Mouse (Mus musculus) mature B cell (primary cell): ENCODE measurements around the gene Lax1.
"Not testable (repeated sequence)": the region's sequence is repeated elsewhere in the genome, so short reads cannot be mapped to it uniquely, and the experiment has no call there.

Experiments
- in situ Hi-C: fragments of 300-500 bp; cut with MboI; formaldehyde crosslinking; loops from 2 replicates; pipeline ENCODE4 v1.14.3; 2019

Gene Lax1

DNA sequence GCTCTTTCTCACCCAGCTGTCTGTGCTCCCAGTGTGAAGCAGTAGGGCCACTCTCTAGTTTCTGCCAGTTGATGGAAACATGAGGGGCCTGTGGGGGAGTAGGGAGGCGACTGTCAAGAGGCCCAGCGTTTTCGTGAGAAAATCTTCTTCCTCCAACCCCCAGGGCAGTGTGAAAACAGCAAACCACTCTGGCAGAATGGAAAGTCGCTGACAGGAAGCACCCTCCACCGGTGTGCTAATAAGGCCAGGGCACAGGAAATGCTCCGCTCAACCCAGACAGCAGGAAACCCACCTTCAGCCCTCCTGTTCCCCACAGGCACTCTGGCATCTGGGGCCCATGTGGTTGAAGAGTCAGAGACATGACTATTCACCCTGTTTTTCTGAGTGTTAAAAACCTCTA, at the start of gene Lax1:
Gene Lax1 (minus strand): TSS at position 212 of the 400 bp plus-strand sequence.
- in situ Hi-C loops, result no loop called here

GRCm38 (mm10) chr1:133736664-133737063, 46.8 kb upstream of the Lax1 start:
- in situ Hi-C loops, result no loop called here

DNA sequence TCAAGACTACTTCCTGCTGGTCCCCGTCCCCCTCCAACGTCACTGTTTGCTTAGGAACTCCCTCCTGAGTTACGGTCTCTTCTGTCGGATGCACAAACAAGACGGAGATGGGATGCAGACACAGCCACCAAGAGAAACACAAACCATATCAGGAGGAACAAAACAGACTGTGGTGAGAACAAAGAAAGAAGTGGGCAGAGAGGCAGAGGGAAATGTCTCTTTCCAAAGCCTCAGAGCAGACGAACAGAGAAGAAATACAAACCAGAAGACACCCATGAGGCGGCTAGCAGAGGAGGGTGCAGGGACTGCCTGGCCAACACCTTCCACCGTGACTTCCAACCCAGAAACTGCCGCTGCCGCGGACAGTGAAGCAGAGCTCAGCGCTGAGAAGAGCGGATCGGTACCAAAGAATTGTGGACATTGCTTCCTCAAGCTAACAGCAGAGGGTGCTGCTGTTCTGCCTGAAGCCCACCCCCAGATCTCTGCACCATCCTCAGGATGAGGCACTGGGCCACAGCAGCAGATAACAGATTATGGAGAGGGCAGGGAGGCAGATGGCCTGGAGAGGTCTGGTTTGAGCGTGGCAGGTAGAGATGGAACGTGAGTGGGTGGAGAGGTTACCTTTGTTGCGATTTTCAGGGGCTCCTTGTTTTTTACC, 46.2 kb upstream of the Lax1 start:
- in situ Hi-C loops, result no loop called here

DNA sequence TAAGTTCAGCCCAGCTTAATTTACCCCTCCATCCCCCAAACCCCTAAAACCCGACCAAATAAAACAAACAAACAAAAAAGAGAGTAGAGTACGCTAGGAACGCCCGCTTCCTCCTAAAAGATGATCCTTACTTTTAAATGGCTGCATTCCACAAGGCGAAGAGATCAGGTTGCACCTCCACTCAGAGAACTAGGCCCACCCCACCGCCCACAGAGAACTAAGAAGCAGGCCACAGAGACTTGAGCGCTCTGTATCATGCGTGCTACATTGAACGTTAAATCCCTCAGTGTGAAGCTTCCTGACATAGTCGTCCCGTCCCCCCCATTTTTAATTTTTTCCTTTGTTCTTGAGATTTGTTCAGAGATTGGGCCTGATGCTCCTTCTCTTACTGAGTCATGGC, 42.9 kb upstream of the Lax1 start:
- in situ Hi-C loops, result no loop called here

DNA sequence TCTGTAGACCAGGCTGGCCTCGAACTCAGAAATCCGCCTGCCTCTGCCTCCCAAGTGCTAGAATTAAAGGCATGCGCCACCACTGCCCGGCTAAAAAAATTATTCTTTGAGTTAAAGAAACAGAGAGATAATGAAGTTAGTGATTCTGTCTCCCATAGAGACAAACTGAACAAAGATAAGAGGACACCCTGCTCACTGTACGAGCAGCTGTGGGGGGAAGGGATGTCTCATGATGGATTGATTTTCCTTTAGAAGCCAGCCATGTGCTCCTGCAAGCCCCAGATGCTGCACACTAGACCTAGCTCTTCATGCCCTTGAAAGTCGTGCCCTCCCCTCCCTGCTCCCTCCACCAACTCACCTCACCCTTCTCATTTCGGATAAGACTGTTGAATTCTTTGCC, 38.4 kb upstream of the Lax1 start:
- in situ Hi-C loops, result no loop called here

- in situ Hi-C loops, result no loop called here
These were observed 30.4 kb upstream of the Lax1 start for GRCm38 (mm10) chr1:133720342-133720741.

- in situ Hi-C loops, result loop anchor here (10.0 kb wide), 1 partner anchor 334 kb away; no protein-coding TSS in a partner anchor
These were observed 28.9 kb upstream of the Lax1 start for GRCm38 (mm10) chr1:133718786-133719185.

- in situ Hi-C loops, result loop anchor here (10.0 kb wide), 1 partner anchor 333 kb away; no protein-coding TSS in a partner anchor
These were observed 28.4 kb upstream of the Lax1 start for GRCm38 (mm10) chr1:133718296-133718695.

- in situ Hi-C loops, result loop anchor here (10.0 kb wide), 1 partner anchor 332 kb away; no protein-coding TSS in a partner anchor
These were observed 26.6 kb upstream of the Lax1 start for GRCm38 (mm10) chr1:133716464-133716863.

DNA sequence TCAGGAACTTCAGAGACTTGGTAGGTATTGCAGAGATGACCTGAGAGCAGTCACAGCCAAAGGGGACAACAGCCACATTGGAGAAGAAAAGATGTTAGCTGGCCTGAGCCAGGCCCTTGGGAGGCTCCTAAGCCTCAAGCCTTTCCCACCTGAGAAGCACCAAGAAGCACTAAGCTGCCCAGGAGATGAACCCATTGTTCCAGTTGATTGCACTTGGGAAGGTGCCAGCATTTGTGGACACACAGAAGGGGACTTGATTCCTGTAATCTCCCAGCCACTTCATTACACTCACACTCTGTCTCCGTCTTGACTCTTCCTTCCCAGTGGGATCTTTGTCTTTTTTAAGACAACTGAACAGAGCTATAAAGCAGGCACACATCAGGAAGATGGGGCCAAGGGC, 25.3 kb upstream of the Lax1 start:
- in situ Hi-C loops, result loop anchor here (10.0 kb wide), 1 partner anchor 330 kb away; no protein-coding TSS in a partner anchor

GRCm38 (mm10) chr1:133713009-133713370, 23.1 kb upstream of the Lax1 start:
- in situ Hi-C loops, result loop anchor here (10.0 kb wide), 1 partner anchor 328 kb away; no protein-coding TSS in a partner anchor

- in situ Hi-C loops, result loop anchor here (10.0 kb wide), 1 partner anchor 328 kb away; no protein-coding TSS in a partner anchor
These were observed 22.5 kb upstream of the Lax1 start for GRCm38 (mm10) chr1:133712288-133713008.

- in situ Hi-C loops, result loop anchor here (10.0 kb wide), 1 partner anchor 327 kb away; no protein-coding TSS in a partner anchor
These were observed 21.5 kb upstream of the Lax1 start for GRCm38 (mm10) chr1:133711376-133711775.

GRCm38 (mm10) chr1:133710895-133711294, 21.0 kb upstream of the Lax1 start:
- in situ Hi-C loops, result loop anchor here (10.0 kb wide), 1 partner anchor 326 kb away; no protein-coding TSS in a partner anchor

DNA sequence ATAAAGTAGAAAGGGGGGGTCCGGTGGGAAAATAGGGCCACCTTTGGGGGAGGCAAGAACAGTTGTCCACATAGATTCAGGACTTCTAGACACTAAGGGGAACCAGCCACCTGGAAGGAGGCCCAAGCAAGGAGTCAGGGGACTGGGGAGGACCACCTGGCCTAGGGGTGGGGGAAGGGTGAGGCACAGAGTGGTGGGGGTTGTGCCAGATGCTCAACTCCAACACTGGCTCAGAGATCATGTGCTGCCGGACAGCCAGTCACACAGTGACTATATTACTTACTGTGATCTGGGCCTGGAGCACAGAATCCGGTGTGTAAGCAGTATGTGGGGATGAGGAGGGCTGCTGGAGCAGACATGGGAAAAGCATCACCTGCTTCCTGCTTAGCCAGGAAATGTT, 19.4 kb upstream of the Lax1 start:
- in situ Hi-C loops, result no loop called here

DNA sequence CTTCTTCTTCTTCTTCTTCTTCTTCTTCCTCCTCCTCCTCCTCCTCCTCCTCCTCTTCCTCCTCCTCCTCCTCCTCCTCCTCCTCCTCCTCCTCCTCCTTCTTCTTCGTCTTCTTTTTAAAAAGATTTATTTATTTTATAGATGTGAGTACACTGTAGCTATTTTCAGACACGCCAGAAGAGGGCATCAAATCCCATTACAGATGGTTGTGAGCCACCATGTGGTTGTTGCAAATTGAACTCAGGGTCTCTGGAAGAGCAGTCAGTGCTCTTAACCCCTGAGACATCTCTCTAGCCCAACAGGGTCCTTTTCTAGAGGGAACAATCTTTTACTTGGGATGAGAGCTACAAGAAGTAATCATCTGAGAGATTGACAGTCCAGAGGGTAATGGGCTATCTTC, 11.9 kb upstream of the Lax1 start:
- in situ Hi-C loops, result not testable (repeated sequence)

DNA sequence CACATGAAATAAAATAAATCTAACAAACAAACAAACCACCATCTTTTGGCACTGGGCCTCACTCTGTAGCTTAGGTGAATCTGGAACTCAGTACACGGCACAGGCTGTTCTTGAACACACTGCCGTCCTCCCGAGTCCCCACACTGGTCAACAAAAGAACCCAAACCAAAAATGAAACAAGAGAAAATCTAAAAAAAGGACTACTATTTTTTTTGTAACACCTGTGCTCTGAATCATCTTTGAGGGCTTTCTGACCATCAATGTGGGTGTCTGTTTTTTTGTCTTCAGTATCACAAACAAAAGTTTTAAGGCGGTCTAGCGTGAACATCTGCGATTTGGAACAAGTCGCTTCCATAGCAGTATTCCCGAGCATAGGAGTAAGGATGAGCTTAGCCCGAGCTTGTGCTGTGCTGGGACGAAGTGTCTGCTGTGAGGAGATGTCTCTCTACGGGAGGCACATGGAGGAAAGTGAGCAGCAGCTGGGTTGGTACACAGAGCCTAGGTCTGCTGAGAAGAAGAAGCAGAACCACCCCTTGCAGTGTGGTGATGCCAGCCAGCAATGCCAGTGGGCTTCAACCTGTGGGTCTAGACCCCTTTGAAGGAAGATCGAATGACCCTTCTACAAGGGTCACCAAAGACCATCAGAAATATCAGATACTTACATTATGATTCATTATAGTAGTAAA, 8.2 kb upstream of the Lax1 start:
- in situ Hi-C loops, result no loop called here

DNA sequence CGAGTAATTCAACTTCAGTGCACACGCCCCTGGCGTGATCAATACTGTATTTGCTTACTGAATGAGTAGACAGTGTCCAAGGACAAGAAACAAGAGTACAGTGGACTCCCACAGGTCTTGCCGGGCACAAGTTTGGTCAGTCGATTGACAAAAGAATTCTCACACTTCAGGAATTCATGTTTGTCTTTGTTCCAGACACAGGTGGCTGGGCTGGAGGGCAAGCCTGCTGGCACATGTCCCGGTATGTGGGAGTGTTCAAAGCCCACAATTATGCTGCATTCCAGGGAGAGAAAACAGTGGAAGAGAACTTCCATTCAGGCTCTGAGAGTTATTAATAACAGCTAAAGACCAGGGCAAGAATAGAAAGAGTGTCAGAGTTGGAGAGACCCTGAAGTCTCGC, 6.0 kb upstream of the Lax1 start:
- in situ Hi-C loops, result no loop called here

- in situ Hi-C loops, result no loop called here
These were observed 5.0 kb upstream of the Lax1 start for GRCm38 (mm10) chr1:133694876-133695275.

DNA sequence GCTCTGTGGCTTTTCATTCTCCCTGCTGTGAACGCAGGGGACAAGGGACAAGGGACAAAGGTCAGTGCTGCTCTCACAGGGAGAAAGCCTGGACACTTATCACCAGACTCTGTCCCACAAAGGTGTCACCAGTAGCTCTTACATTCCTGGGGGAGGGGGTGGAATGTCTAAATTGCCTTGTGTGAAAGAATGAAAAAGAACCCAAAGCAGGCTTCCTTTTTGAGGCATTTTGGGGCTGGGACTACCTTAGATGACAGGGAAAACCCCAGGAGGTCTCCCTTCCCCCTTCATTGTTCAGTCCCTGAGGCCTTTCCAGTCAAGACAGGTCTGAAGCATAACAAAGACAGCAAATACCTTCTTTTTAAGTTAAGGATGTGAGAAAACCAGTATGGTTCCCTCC, 4.4 kb upstream of the Lax1 start:
- in situ Hi-C loops, result no loop called here

GRCm38 (mm10) chr1:133693536-133694114, 3.7 kb upstream of the Lax1 start:
- in situ Hi-C loops, result no loop called here

- in situ Hi-C loops, result no loop called here
These were observed 2.3 kb upstream of the Lax1 start for GRCm38 (mm10) chr1:133692195-133692594.
